ENCODE assay signal across 8 mouse cellular contexts in the genomic region with DNA sequence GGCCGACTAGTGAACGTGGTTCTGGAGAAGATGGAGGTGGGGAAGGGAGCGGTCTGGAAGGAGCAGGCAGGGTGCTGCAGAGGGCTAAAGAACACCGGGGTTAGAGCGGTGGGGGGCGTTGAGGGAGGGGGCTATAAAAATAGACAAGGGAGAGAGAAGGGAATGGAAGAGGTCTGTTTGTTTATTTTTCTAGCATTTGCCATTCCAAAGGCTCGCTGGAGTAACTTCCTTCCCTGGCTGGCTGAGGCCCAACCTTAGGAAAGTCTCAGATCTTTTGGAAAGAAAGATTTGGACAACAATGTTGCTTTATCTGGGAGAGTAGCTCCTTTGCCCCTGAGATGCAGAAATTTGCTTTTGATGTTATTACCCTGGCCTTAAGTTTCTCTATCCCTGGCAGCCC. TPM values are rescaled to one million over a fixed set of nuclear protein-coding genes. Genes with fewer than 3 reads are reported as not detected.
DNase-seq lines count a peak whose midpoint lies in the region; ATAC-seq and TF ChIP-seq lines count a peak whose summit lies in the region.

No protein-coding gene starts in this region.

- no peak overlapping the region for H3K4me3 ChIP-seq in spleen, adult 2 months (ENCODE audit: extremely low read depth, insufficient read depth, insufficient read length)
- no peak overlapping the region for H3K4me3 ChIP-seq in hindbrain, embryonic 14.5 days (replicated peaks; ENCODE audit: low read length)
- H3K4me3 ChIP-seq in lung, embryonic 16.5 days (ENCODE audit: low read length), result no peak overlapping the region

- TF ChIP-seq CTCF in spleen, adult 2 months (IDR thresholded peaks at IDR 0.05; ENCODE audit: extremely low read depth, insufficient read depth, insufficient read length, insufficient replicate concordance), result no peak

- peak overlapping the region; percentile 35; the same call in 1 of the 2 replicates for H3K4me2 ChIP-seq in hindbrain, embryonic 14.5 days (replicated peaks)
- H3K4me2 ChIP-seq in lung, embryonic 16.5 days (ENCODE audit: low read depth, low read length), result peak overlapping the region; percentile 29

- no peak for DNase-seq in spleen, adult 2 months (ENCODE audit: low read depth in 1 of 2, low spot score in 2 of 2)
- no peak for DNase-seq in spleen, postnatal 10 days (ENCODE audit: low spot score in 2 of 2)
- no peak for DNase-seq in hindbrain, embryonic 14.5 days (ENCODE audit: low spot score)
- DNase-seq in right cerebral cortex, postnatal 4 days, result no peak
- DNase-seq in right cerebral cortex, postnatal 25 days, result no peak
- no peak for DNase-seq in adrenal gland, postnatal 25 days
- DNase-seq in layer of hippocampus, adult 8-10 months (ENCODE audit: low spot score in 2 of 2), result no peak

- H3K9me3 ChIP-seq in hindbrain, embryonic 14.5 days (ENCODE audit: control insufficient read depth, low read length), result no peaks in the 10 kb centered on the region
- H3K9me3 ChIP-seq in lung, embryonic 16.5 days (ENCODE audit: control insufficient read depth, low read length), result no peaks in the 10 kb centered on the region

- no peak for ATAC-seq in hindbrain, embryonic 14.5 days (ENCODE audit: low FRiP score)
- ATAC-seq in lung, embryonic 16.5 days (ENCODE audit: low read depth), result peak; percentile 51

- H3K27ac ChIP-seq in spleen, adult 2 months (ENCODE audit: insufficient read depth, low read length), result peak overlapping the region; percentile 40
- peak overlapping the region; percentile 77 for H3K27ac ChIP-seq in hindbrain, embryonic 14.5 days
- peak overlapping the region; percentile 93 for H3K27ac ChIP-seq in lung, embryonic 16.5 days (ENCODE audit: low read length)

- H3K27me3 ChIP-seq in spleen, adult 2 months (ENCODE audit: control insufficient read depth, insufficient read depth, low read length), result no peaks in the 10 kb centered on the region
- H3K27me3 ChIP-seq in hindbrain, embryonic 14.5 days (ENCODE audit: control insufficient read depth, insufficient read depth, low read length), result no peaks in the 10 kb centered on the region
- no peaks in the 10 kb centered on the region for H3K27me3 ChIP-seq in lung, embryonic 16.5 days (ENCODE audit: control insufficient read depth, insufficient read depth, low read depth, low read length)

- H3K9ac ChIP-seq in hindbrain, embryonic 14.5 days, result no peak overlapping the region
- H3K9ac ChIP-seq in lung, embryonic 16.5 days (ENCODE audit: low read length), result no peak overlapping the region

- H3K4me1 ChIP-seq in spleen, adult 2 months (ENCODE audit: control insufficient read depth, insufficient read depth, insufficient read length), result no peaks in the 10 kb centered on the region; the same call in 1 of the 2 replicates
- peaks cover 26% of the 10 kb centered on the region for H3K4me1 ChIP-seq in hindbrain, embryonic 14.5 days (replicated peaks; ENCODE audit: control insufficient read depth, insufficient read depth, low read length)
- H3K4me1 ChIP-seq in lung, embryonic 16.5 days (replicated peaks; ENCODE audit: control insufficient read depth, insufficient read depth, low read length), result peaks cover 44% of the 10 kb centered on the region

- WGBS in spleen, adult 2 months, result 77% methylated on average over 7 of the region's 7 CpGs
- WGBS in hindbrain, embryonic 14.5 days, result 40% methylated on average over 7 of the region's 7 CpGs
- 8% methylated on average over 6 of the region's 7 CpGs for WGBS in lung, embryonic 16.5 days

- no peak for TF ChIP-seq POLR2A in spleen, adult 2 months (IDR thresholded peaks at IDR 0.05; ENCODE audit: low read depth, low read length)

- no peaks in the 10 kb centered on the region for H3K36me3 ChIP-seq in spleen, adult 2 months (ENCODE audit: control insufficient read depth, insufficient read depth, low read length)
- H3K36me3 ChIP-seq in hindbrain, embryonic 14.5 days (replicated peaks; ENCODE audit: control insufficient read depth, insufficient read depth), result no peaks in the 10 kb centered on the region
- H3K36me3 ChIP-seq in lung, embryonic 16.5 days (ENCODE audit: control insufficient read depth, insufficient read depth, low read length), result no peaks in the 10 kb centered on the region

RNA-seq across cellular contexts. Expression of a gene that starts 21.6 kb away (rescaled TPM):
- polyA plus RNA-seq in spleen, adult 2 months (2012; rRNA removed), result 0.54 and 1.6 TPM in 2 replicates
- 3.6 and 3.8 TPM in 2 replicates for polyA plus RNA-seq in hindbrain, embryonic 14.5 days (2014; fragmentation: Nextera tagmentation; extraction: Ambion mirVana)
- polyA plus RNA-seq in lung, embryonic 16.5 days (2015; fragmentation: Nextera tagmentation; extraction: Ambion mirVana), result 5.0 and 5.4 TPM in 2 replicates
- total RNA-seq in adrenal gland, postnatal 25 days (2021), result 17.9 and 22.8 TPM in 2 replicates
- 100 to 1,000 TPM in 2 of 4 experiments, 10 to 100 TPM in 2; 87.7 to 108 (median 98.0) TPM for total RNA-seq in layer of hippocampus, adult 8-10 months (2022)

Comparison
In these comparisons a context has a peak if more than half of its experiments do, and no peak if none do; other contexts are left out.
1. H3K27ac ChIP-seq: peak in every context shown above with its lines; median percentile 93 in lung, embryonic 16.5 days; 77 in hindbrain, embryonic 14.5 days; 40 in spleen, adult 2 months.